Mouse (Mus musculus) left cerebral cortex, adult 2 months (tissue): Measurements from ENCODE around the gene Thsd7a. TPM values are rescaled to one million over a fixed set of nuclear protein-coding genes. Genes with fewer than 3 reads are reported as not detected.

ENCODE experiments used
- DNase-seq, 2 experiments: peaks; one replicate each; pipeline ENCODE4 v3.0.0; 2021 to 2022; ENCODE audit warnings: low spot score in 2 of 2, mixed read lengths in 1 of 2; ENCODE audit errors: extremely low spot score in 1 of 2
- H3K27ac ChIP-seq: fragments of 200-600 bp; 2 replicates; pipeline ENCODE4 v1.8.1; 2022
- H3K4me3 ChIP-seq: fragments of 200-600 bp; 2 replicates; pipeline ENCODE4 v1.8.1; 2022
- CTCF ChIP-seq: fragments of 200-600 bp; IDR thresholded peaks from 2 replicates; pipeline ENCODE4 v1.8.1; 2022; ENCODE audit warnings: antibody characterized with exemption, mild to moderate bottlenecking, moderate library complexity
- intact Hi-C: fragments of 180-260 bp; cut with DNase I; formaldehyde crosslinking; loops from one replicate; pipeline ENCODE4 v1.15.1; 2025
- total RNA-seq, 2 experiments: library from RNA; stranded (reverse); gene quantifications; 2 replicates each; pipeline ENCODE4 v1.2.3; 2021

Gene Thsd7a
- total RNA-seq, 2 experiments from 2014 or later: 36.7 to 41.9 TPM

GRCm38 (mm10) chr6:12555114-12556099 is 193.8 kb downstream of the Thsd7a start:
- intact Hi-C loops: loop anchor here (5.0 kb wide), 1 partner anchor 192 kb away; the partner anchor contains the start of gene Thsd7a
- TF ChIP-seq CTCF: no peak
- DNase-seq: no peak
- no peak overlapping the region for H3K4me3 ChIP-seq
- H3K27ac ChIP-seq: no peak overlapping the region

GRCm38 (mm10) chr6:12551176-12551575 is 198.0 kb downstream of the Thsd7a start:
- TF ChIP-seq CTCF: no peak
- intact Hi-C loops: no loop called here

GRCm38 (mm10) chr6:12550054-12550655 is 199.1 kb downstream of the Thsd7a start:
- intact Hi-C loops: no loop called here
- TF ChIP-seq CTCF: no peak
- H3K4me3 ChIP-seq: no peak overlapping the region
- no peak for DNase-seq
- no peak overlapping the region for H3K27ac ChIP-seq

More at GRCm38 (mm10) chr6:12551176-12551575, 198.0 kb downstream of the Thsd7a start:
- H3K27ac ChIP-seq: no peak overlapping the region
- no peak for DNase-seq
- no peak overlapping the region for H3K4me3 ChIP-seq

- TF ChIP-seq CTCF: no peak
- no peak for DNase-seq
- H3K4me3 ChIP-seq: no peak overlapping the region
- intact Hi-C loops: no loop called here
- H3K27ac ChIP-seq: no peak overlapping the region
Observed at GRCm38 (mm10) chr6:12544096-12544495, 205.1 kb downstream of the Thsd7a start.

GRCm38 (mm10) chr6:12542496-12542895 is 206.7 kb downstream of the Thsd7a start:
- Histone ChIP-seq H3K27ac (no peak overlapping the region), H3K4me3 (no peak overlapping the region)
- no peak for TF ChIP-seq CTCF
- intact Hi-C loops: no loop called here
- no peak for DNase-seq

- no peak overlapping the region for H3K4me3 ChIP-seq
- H3K27ac ChIP-seq: no peak overlapping the region
- intact Hi-C loops: loop anchor here (5.0 kb wide), 1 partner anchor 83 kb away; no protein-coding TSS in a partner anchor
- no peak for DNase-seq
- no peak for TF ChIP-seq CTCF
Observed at GRCm38 (mm10) chr6:12519121-12519520, 230.1 kb downstream of the Thsd7a start.

- H3K27ac ChIP-seq: no peak overlapping the region
- TF ChIP-seq CTCF: no peak
- DNase-seq: no peak
- no peak overlapping the region for H3K4me3 ChIP-seq
- intact Hi-C loops: loop anchor here (5.0 kb wide), 1 partner anchor 84 kb away; no protein-coding TSS in a partner anchor
Observed at GRCm38 (mm10) chr6:12518283-12518903, 230.8 kb downstream of the Thsd7a start.

GRCm38 (mm10) chr6:12517726-12518125 is 231.5 kb downstream of the Thsd7a start:
- Histone ChIP-seq H3K27ac (no peak overlapping the region), H3K4me3 (no peak overlapping the region)
- no peak for TF ChIP-seq CTCF
- DNase-seq: no peak
- intact Hi-C loops: loop anchor here (5.0 kb wide), 1 partner anchor 85 kb away; no protein-coding TSS in a partner anchor

- Histone ChIP-seq H3K4me3 (no peak overlapping the region), H3K27ac (no peak overlapping the region)
- intact Hi-C loops: no loop called here
- TF ChIP-seq CTCF: no peak
- DNase-seq: no peak
Observed at GRCm38 (mm10) chr6:12506877-12507276, 242.3 kb downstream of the Thsd7a start.

GRCm38 (mm10) chr6:12503867-12504266 is 245.3 kb downstream of the Thsd7a start:
- no peak overlapping the region for H3K4me3 ChIP-seq
- no peak overlapping the region for H3K27ac ChIP-seq
- no peak for DNase-seq
- no peak for TF ChIP-seq CTCF
- intact Hi-C loops: no loop called here

- TF ChIP-seq CTCF: no peak
- intact Hi-C loops: no loop called here
- Histone ChIP-seq H3K4me3 (no peak overlapping the region), H3K27ac (no peak overlapping the region)
- no peak for DNase-seq
Observed at GRCm38 (mm10) chr6:12500888-12501287, 248.3 kb downstream of the Thsd7a start.

GRCm38 (mm10) chr6:12499866-12500265 is 249.3 kb downstream of the Thsd7a start:
- intact Hi-C loops: no loop called here
- Histone ChIP-seq H3K4me3 (no peak overlapping the region), H3K27ac (no peak overlapping the region)
- TF ChIP-seq CTCF: no peak
- DNase-seq: no peak
